ENCODE assay signal across 13 mouse cellular contexts in the genomic region with DNA sequence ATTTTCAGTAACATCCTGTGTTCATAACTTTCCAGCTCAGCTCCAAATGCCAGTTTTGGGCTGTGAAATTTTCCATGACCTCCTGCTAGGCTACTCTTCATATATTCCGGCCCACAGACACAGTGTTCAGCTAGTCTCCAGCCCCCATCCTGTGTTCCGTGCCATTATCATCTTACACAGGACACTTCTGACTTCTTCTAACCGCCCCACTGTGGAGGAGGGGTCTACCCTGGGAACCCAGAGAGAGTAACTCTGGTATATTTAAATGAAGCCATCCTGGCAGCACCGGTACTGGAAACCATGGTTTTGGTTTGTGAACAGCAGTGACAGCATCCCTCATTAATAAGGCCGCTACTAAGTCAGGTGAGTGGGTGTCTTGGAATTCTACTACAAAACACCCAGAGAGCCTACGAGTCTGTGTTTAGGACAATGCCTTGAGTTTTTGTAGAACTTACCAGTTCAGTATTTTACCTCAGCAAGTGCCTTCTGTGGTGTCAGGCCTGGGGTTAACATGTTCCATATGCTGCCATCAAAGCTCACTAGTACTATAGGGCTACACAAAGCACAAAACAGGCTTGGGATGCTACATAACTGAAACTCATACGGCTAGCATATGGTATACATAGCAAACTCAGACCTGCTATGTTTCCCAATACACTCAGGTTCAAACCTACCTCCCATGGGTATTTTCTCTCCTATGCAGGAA. TPM values are rescaled to one million over a fixed set of nuclear protein-coding genes. Genes with fewer than 3 reads are reported as not detected.
A peak's percentile ranks its signal among the peaks of the same experiment; 100 is the strongest.
DNase-seq lines count a peak whose midpoint lies in the region; ATAC-seq and TF ChIP-seq lines count a peak whose summit lies in the region.
"Had no signal": no experiment of that assay in that cellular context is flagged by ENCODE, and none has a peak within 500 bp of the region (broad histone marks: within the 10 kb centered on the region; RNA-seq: fewer than 3 reads in every experiment).

No protein-coding gene starts in this region.

- H3K4me1 ChIP-seq in heart, embryonic 14.5 days (ENCODE audit: control insufficient read depth in 2 of 2, insufficient read depth in 2 of 2, low read length in 2 of 2) = peaks cover 7 to 19% of the 10 kb centered on the region in 2 experiments
- peaks cover 9% of the 10 kb centered on the region; the same call in 1 of the 2 replicates for H3K4me1 ChIP-seq in neural tube, embryonic 13.5 days (replicated peaks)
- H3K4me1 ChIP-seq in neural tube, embryonic 15.5 days = peaks cover 9% of the 10 kb centered on the region
- no peaks in the 10 kb centered on the region; the same call in 1 of the 2 replicates for H3K4me1 ChIP-seq in stomach, postnatal 0 days (replicated peaks; ENCODE audit: control insufficient read depth, insufficient read depth)

- intact Hi-C loops in heart, postnatal 10 days (cut with DNase I) = loop anchor here (2.0 to 10.0 kb wide), 3 partner anchors 128 to 292 kb away; partner anchors contain the start of gene Tgfbr3
- intact Hi-C loops in left cerebral cortex, postnatal 4 days (cut with DNase I) = no loop called here

- TF ChIP-seq EP300 in stomach, postnatal 0 days (optimal IDR thresholded peaks at IDR 0.05) = no peak

- no peaks in the 10 kb centered on the region for H3K27me3 ChIP-seq in heart, embryonic 14.5 days (ENCODE audit: control insufficient read depth, insufficient read depth, low read length)
- no peaks in the 10 kb centered on the region for H3K27me3 ChIP-seq in neural tube, embryonic 13.5 days
- peaks cover 2% of the 10 kb centered on the region; the same call in 1 of the 2 replicates for H3K27me3 ChIP-seq in neural tube, embryonic 15.5 days (replicated peaks)
- H3K27me3 ChIP-seq in stomach, postnatal 0 days (ENCODE audit: control insufficient read depth, insufficient read depth, low read length) = no peaks in the 10 kb centered on the region
- H3K27me3 ChIP-seq: CH12.LX had no signal

- H3K4me3 ChIP-seq in heart, embryonic 14.5 days (ENCODE audit: control insufficient read depth in 1 of 2, insufficient read depth in 1 of 2, low read depth in 1 of 2, low read length in 2 of 2) = no peak overlapping the region
- no peak overlapping the region for H3K4me3 ChIP-seq in neural tube, embryonic 13.5 days
- no peak overlapping the region for H3K4me3 ChIP-seq in neural tube, embryonic 15.5 days (replicated peaks)
- H3K4me3 ChIP-seq in stomach, postnatal 0 days (ENCODE audit: low read depth, low read length) = no peak overlapping the region
- H3K4me3 ChIP-seq: forebrain, embryonic 12.5 days; hindbrain, embryonic 13.5 days had no signal

- H3K4me2 ChIP-seq in heart, embryonic 14.5 days (ENCODE audit: low read length) = no peak overlapping the region
- no peak overlapping the region for H3K4me2 ChIP-seq in neural tube, embryonic 13.5 days
- no peak overlapping the region for H3K4me2 ChIP-seq in neural tube, embryonic 15.5 days
- H3K4me2 ChIP-seq in stomach, postnatal 0 days (replicated peaks; ENCODE audit: low read depth) = no peak overlapping the region
- H3K4me2 ChIP-seq: forebrain, embryonic 12.5 days; hindbrain, embryonic 13.5 days had no signal

- no peaks in the 10 kb centered on the region for H3K9me3 ChIP-seq in heart, embryonic 14.5 days (ENCODE audit: control insufficient read depth, low read length)
- no peaks in the 10 kb centered on the region for H3K9me3 ChIP-seq in neural tube, embryonic 13.5 days
- H3K9me3 ChIP-seq in neural tube, embryonic 15.5 days (replicated peaks) = no peaks in the 10 kb centered on the region
- no peaks in the 10 kb centered on the region for H3K9me3 ChIP-seq in stomach, postnatal 0 days (ENCODE audit: control insufficient read depth, low read length)
- H3K9me3 ChIP-seq: forebrain, embryonic 12.5 days; hindbrain, embryonic 13.5 days had no signal

- H3K27ac ChIP-seq in heart, embryonic 14.5 days (replicated peaks in 1 of 2; ENCODE audit: control insufficient read depth in 1 of 2, insufficient read depth in 1 of 2, low read depth in 2 of 2, low read length in 2 of 2) = 0 out of 4 replicates have a peak overlapping the region, but pooled peaks of 1 of the 2 experiments have one; percentile 46
- H3K27ac ChIP-seq in neural tube, embryonic 13.5 days (replicated peaks) = 0 out of 2 replicates have a peak overlapping the region, but pooled peaks have one; percentile 33
- H3K27ac ChIP-seq in neural tube, embryonic 15.5 days (replicated peaks) = no peak overlapping the region
- H3K27ac ChIP-seq in stomach, postnatal 0 days (replicated peaks) = 0 out of 2 replicates have a peak overlapping the region, but pooled peaks have one; percentile 18
- H3K27ac ChIP-seq: forebrain, embryonic 12.5 days; hindbrain, embryonic 13.5 days had no signal

- ATAC-seq in heart, embryonic 14.5 days (ENCODE audit: insufficient number of reproducible peaks, insufficient read depth, low FRiP score, low read depth) = peak; percentile 53; the same call in 1 of the 2 replicates
- no peak for ATAC-seq in neural tube, embryonic 13.5 days (ENCODE audit: low read depth)
- no peak for ATAC-seq in neural tube, embryonic 15.5 days (ENCODE audit: low FRiP score)
- no peak for ATAC-seq in stomach, postnatal 0 days (ENCODE audit: low FRiP score, low TSS enrichment)
- ATAC-seq: liver, postnatal 0 days had no signal

- H3K9ac ChIP-seq in heart, embryonic 14.5 days (ENCODE audit: low read length) = no peak overlapping the region
- H3K9ac ChIP-seq in neural tube, embryonic 13.5 days = no peak overlapping the region
- H3K9ac ChIP-seq in neural tube, embryonic 15.5 days (replicated peaks) = no peak overlapping the region
- H3K9ac ChIP-seq in stomach, postnatal 0 days (ENCODE audit: low read length) = no peak overlapping the region
- H3K9ac ChIP-seq: forebrain, embryonic 12.5 days; hindbrain, embryonic 13.5 days; liver, postnatal 0 days had no signal

- no peaks in the 10 kb centered on the region for H3K36me3 ChIP-seq in heart, embryonic 14.5 days (ENCODE audit: control insufficient read depth, insufficient read depth, low read length)
- no peaks in the 10 kb centered on the region for H3K36me3 ChIP-seq in neural tube, embryonic 13.5 days
- no peaks in the 10 kb centered on the region for H3K36me3 ChIP-seq in neural tube, embryonic 15.5 days
- H3K36me3 ChIP-seq in stomach, postnatal 0 days (ENCODE audit: control insufficient read depth, insufficient read depth, low read length) = no peaks in the 10 kb centered on the region
- H3K36me3 ChIP-seq: forebrain, embryonic 12.5 days; hindbrain, embryonic 13.5 days had no signal

- no peak for TF ChIP-seq CTCF in stomach, postnatal 0 days (IDR thresholded peaks at IDR 0.05; ENCODE audit: low read depth)

- DNase-seq in heart, postnatal 10 days = no peak
- DNase-seq in forelimb bud, embryonic 11.5 days (ENCODE audit: low read depth, low spot score) = peak; percentile 69
- DNase-seq in stomach, postnatal 0 days (ENCODE audit: low spot score) = no peak
- DNase-seq in gastrocnemius, adult 18-20 months (ENCODE audit: low spot score) = no peak
- DNase-seq in left cerebral cortex, postnatal 4 days = no peak
- DNase-seq: cerebellum, adult 11 months; liver, postnatal 0 days had no signal

- WGBS in heart, embryonic 14.5 days = 70% methylated on average over 7 of the region's 7 CpGs
- 78% methylated on average over 7 of the region's 7 CpGs for WGBS in neural tube, embryonic 13.5 days
- WGBS in neural tube, embryonic 15.5 days = 75% methylated on average over 7 of the region's 7 CpGs
- WGBS in stomach, postnatal 0 days = 74% methylated on average over 7 of the region's 7 CpGs

RNA-seq across cellular contexts. Expression of gene Cdc7, which starts 32.6 kb away (rescaled TPM):
- polyA plus RNA-seq in heart, embryonic 14.5 days (2014; fragmentation: Nextera tagmentation; extraction: Ambion mirVana) = 24.8 and 25.0 TPM in 2 replicates
- total RNA-seq in heart, postnatal 10 days (2021) = 1 to 10 TPM; 3.1 to 4.6 TPM
- 37.9 and 40.5 TPM in 2 replicates for polyA plus RNA-seq in neural tube, embryonic 13.5 days (2015; fragmentation: Nextera tagmentation; extraction: Ambion mirVana)
- polyA plus RNA-seq in neural tube, embryonic 15.5 days (2015; fragmentation: Nextera tagmentation; extraction: Ambion mirVana) = 47.4 and 47.5 TPM in 2 replicates
- 7.4 and 8.0 TPM in 2 replicates for polyA plus RNA-seq in stomach, postnatal 0 days (2015; fragmentation: Nextera tagmentation; extraction: Ambion mirVana)
- under 1 TPM; 0.09 to 0.27 TPM for total RNA-seq in gastrocnemius, adult 18-20 months (2021)
- 10 to 100 TPM; 22.7 to 30.1 TPM for total RNA-seq in left cerebral cortex, postnatal 4 days (2021)
